Mouse (Mus musculus) bone marrow, adult 2 months (tissue): ENCODE data around the gene Bpifc.

Experiments used
- CTCF ChIP-seq: fragments of 200-500 bp; IDR thresholded peaks from 2 replicates; pipeline ENCODE4 v1.5.1; 2011; ENCODE audit warnings: low read length, control low read depth; ENCODE audit not compliant: control insufficient read depth, insufficient read depth
- POLR2A ChIP-seq: fragments of 200-500 bp; IDR thresholded peaks from 2 replicates; pipeline ENCODE4 v1.6.1; 2011; ENCODE audit warnings: low read depth, mild to moderate bottlenecking, control low read depth, low read length, borderline replicate concordance; ENCODE audit not compliant: control insufficient read depth

GRCm38 (mm10) chr10:85992412-85992811 is 19.3 kb downstream of the Bpifc start:
- TF ChIP-seq POLR2A (no peak), CTCF (no peak)
